Mouse (Mus musculus) testis, adult 2 months (tissue): ENCODE data around the gene Fance.

Source experiments
- CTCF ChIP-seq: fragments of 200-500 bp; IDR thresholded peaks from 2 replicates; pipeline ENCODE4 v1.5.1; 2012; ENCODE audit warnings: low read depth, mild to moderate bottlenecking, inconsistent platforms, low read length, moderate library complexity; ENCODE audit not compliant: control insufficient read depth, insufficient read depth, insufficient replicate concordance
- POLR2A ChIP-seq: fragments of 200-500 bp; IDR thresholded peaks from 2 replicates; pipeline ENCODE4 v1.6.1; 2012; ENCODE audit warnings: low read depth, mild to moderate bottlenecking, inconsistent platforms, low read length, moderate library complexity; ENCODE audit not compliant: control insufficient read depth

GRCm38 (mm10) chr17:28279780-28280422 is 33.4 kb upstream of the Fance start:
- no peak for TF ChIP-seq CTCF
- no peak for TF ChIP-seq POLR2A
